Mouse (Mus musculus): ENCODE measurements around the gene Slc6a2. TPM values are rescaled to one million over a fixed set of nuclear protein-coding genes. Genes with fewer than 3 reads are reported as not detected.

The Slc6a2 gene
- total and polyA plus RNA-seq, 2 experiments from 2014 or later, result not detected

- Histone ChIP-seq H3K27me3 (ENCODE audit: control insufficient read depth, insufficient read depth, low read length) (0 out of 2 replicates have a peak, but pooled peaks cover 7% of the 10 kb centered on the region), H3K36me3 (replicated peaks; ENCODE audit: control insufficient read depth, insufficient read depth, low read length) (no peaks in the 10 kb centered on the region), H3K4me2 (ENCODE audit: low read depth, low read length) (no peak overlapping the region), H3K9ac (replicated peaks; ENCODE audit: low read depth, low read length) (no peak overlapping the region), H3K27ac (ENCODE audit: low read depth) (no peak overlapping the region), H3K9me3 (replicated peaks; ENCODE audit: control insufficient read depth, low read length) (no peaks in the 10 kb centered on the region), H3K4me1 (ENCODE audit: control insufficient read depth, insufficient read depth) (no peaks in the 10 kb centered on the region), H3K4me3 (ENCODE audit: low read depth, low read length) (no peak overlapping the region)
- ATAC-seq (ENCODE audit: insufficient read depth, low read depth), result peak; percentile 33; the same call in 1 of the 2 replicates
- 23% methylated on average over 5 of the region's 5 CpGs for WGBS
- DNase-seq (ENCODE audit: low spot score), result peak; percentile 47
- TF ChIP-seq CTCF (IDR thresholded peaks at IDR 0.05; ENCODE audit: low read depth) (peak; percentile 88), EP300 (IDR thresholded peaks at IDR 0.05; ENCODE audit: low read depth) (no peak)
These were observed 37.0 kb downstream of the Slc6a2 start for GRCm38 (mm10) chr8:92996840-92997239.

GRCm38 (mm10) chr8:92998600-92998999 is 38.7 kb downstream of the Slc6a2 start:
- H3K4me1 ChIP-seq (ENCODE audit: control insufficient read depth, insufficient read depth), result no peaks in the 10 kb centered on the region
- WGBS, result 33% methylated on average over 2 of the region's 2 CpGs
- H3K27ac ChIP-seq (ENCODE audit: low read depth), result no peak overlapping the region
- ATAC-seq (ENCODE audit: insufficient read depth, low read depth), result peak; percentile 30
- no peak overlapping the region for H3K9ac ChIP-seq (replicated peaks; ENCODE audit: low read depth, low read length)
- no peak overlapping the region for H3K4me2 ChIP-seq (ENCODE audit: low read depth, low read length)
- TF ChIP-seq CTCF (IDR thresholded peaks at IDR 0.05; ENCODE audit: low read depth) (peak; percentile 84), EP300 (IDR thresholded peaks at IDR 0.05; ENCODE audit: low read depth) (no peak)
- no peak overlapping the region for H3K4me3 ChIP-seq (ENCODE audit: low read depth, low read length)
- peak; percentile 58 for DNase-seq (ENCODE audit: low spot score)
- H3K9me3 ChIP-seq (replicated peaks; ENCODE audit: control insufficient read depth, low read length), result no peaks in the 10 kb centered on the region
- H3K27me3 ChIP-seq (ENCODE audit: control insufficient read depth, insufficient read depth, low read length), result 0 out of 2 replicates have a peak, but pooled peaks cover 7% of the 10 kb centered on the region
- no peaks in the 10 kb centered on the region for H3K36me3 ChIP-seq (replicated peaks; ENCODE audit: control insufficient read depth, insufficient read depth, low read length)

- Histone ChIP-seq H3K4me1 (ENCODE audit: control insufficient read depth, insufficient read depth) (peaks cover 3% of the 10 kb centered on the region; the same call in 1 of the 2 replicates), H3K9me3 (replicated peaks; ENCODE audit: control insufficient read depth, low read length) (no peaks in the 10 kb centered on the region), H3K9ac (replicated peaks; ENCODE audit: low read depth, low read length) (no peak overlapping the region), H3K27me3 (ENCODE audit: control insufficient read depth, insufficient read depth, low read length) (0 out of 2 replicates have a peak, but pooled peaks cover 3% of the 10 kb centered on the region), H3K4me3 (ENCODE audit: low read depth, low read length) (no peak overlapping the region), H3K4me2 (ENCODE audit: low read depth, low read length) (no peak overlapping the region), H3K36me3 (replicated peaks; ENCODE audit: control insufficient read depth, insufficient read depth, low read length) (no peaks in the 10 kb centered on the region), H3K27ac (ENCODE audit: low read depth) (no peak overlapping the region)
- TF ChIP-seq EP300 (IDR thresholded peaks at IDR 0.05; ENCODE audit: low read depth), result no peak
- peak; percentile 66 for TF ChIP-seq CTCF (IDR thresholded peaks at IDR 0.05; ENCODE audit: low read depth)
- DNase-seq (ENCODE audit: low spot score) (peak; percentile 18), ATAC-seq (ENCODE audit: insufficient read depth, low read depth) (no peak)
- WGBS, result 20% methylated on average over 5 of the region's 5 CpGs
These were observed 50.4 kb downstream of the Slc6a2 start for GRCm38 (mm10) chr8:93010286-93010685.

GRCm38 (mm10) chr8:93011439-93011838 is 51.6 kb downstream of the Slc6a2 start:
- TF ChIP-seq EP300 (IDR thresholded peaks at IDR 0.05; ENCODE audit: low read depth), result no peak
- peak; percentile 97 for TF ChIP-seq CTCF (IDR thresholded peaks at IDR 0.05; ENCODE audit: low read depth)
- Histone ChIP-seq H3K9me3 (replicated peaks; ENCODE audit: control insufficient read depth, low read length) (no peaks in the 10 kb centered on the region), H3K9ac (replicated peaks; ENCODE audit: low read depth, low read length) (no peak overlapping the region), H3K27ac (ENCODE audit: low read depth) (no peak overlapping the region), H3K4me2 (ENCODE audit: low read depth, low read length) (no peak overlapping the region), H3K4me1 (ENCODE audit: control insufficient read depth, insufficient read depth) (peaks cover 3% of the 10 kb centered on the region; the same call in 1 of the 2 replicates), H3K27me3 (ENCODE audit: control insufficient read depth, insufficient read depth, low read length) (0 out of 2 replicates have a peak, but pooled peaks cover 3% of the 10 kb centered on the region), H3K4me3 (ENCODE audit: low read depth, low read length) (no peak overlapping the region), H3K36me3 (replicated peaks; ENCODE audit: control insufficient read depth, insufficient read depth, low read length) (no peaks in the 10 kb centered on the region)
- 4% methylated on average over 9 of the region's 9 CpGs for WGBS
- DNase-seq (ENCODE audit: low spot score) (peak; percentile 41), ATAC-seq (ENCODE audit: insufficient read depth, low read depth) (peak; percentile 69)

GRCm38 (mm10) chr8:93012226-93012625 is 52.3 kb downstream of the Slc6a2 start:
- no peaks in the 10 kb centered on the region for H3K9me3 ChIP-seq (replicated peaks; ENCODE audit: control insufficient read depth, low read length)
- DNase-seq (ENCODE audit: low spot score) (no peak), ATAC-seq (ENCODE audit: insufficient read depth, low read depth) (no peak)
- 0 out of 2 replicates have a peak, but pooled peaks cover 3% of the 10 kb centered on the region for H3K27me3 ChIP-seq (ENCODE audit: control insufficient read depth, insufficient read depth, low read length)
- no peak overlapping the region for H3K9ac ChIP-seq (replicated peaks; ENCODE audit: low read depth, low read length)
- no peak overlapping the region for H3K4me3 ChIP-seq (ENCODE audit: low read depth, low read length)
- TF ChIP-seq CTCF (IDR thresholded peaks at IDR 0.05; ENCODE audit: low read depth), result peak; percentile 11; the same call in 1 of the 2 replicates
- TF ChIP-seq EP300 (IDR thresholded peaks at IDR 0.05; ENCODE audit: low read depth), result no peak
- H3K4me1 ChIP-seq (ENCODE audit: control insufficient read depth, insufficient read depth), result peaks cover 3% of the 10 kb centered on the region; the same call in 1 of the 2 replicates
- WGBS, result 75% methylated on average over 6 of the region's 6 CpGs
- H3K36me3 ChIP-seq (replicated peaks; ENCODE audit: control insufficient read depth, insufficient read depth, low read length), result no peaks in the 10 kb centered on the region
- no peak overlapping the region for H3K4me2 ChIP-seq (ENCODE audit: low read depth, low read length)
- no peak overlapping the region for H3K27ac ChIP-seq (ENCODE audit: low read depth)

GRCm38 (mm10) chr8:93014300-93014699 is 54.4 kb downstream of the Slc6a2 start:
- peaks cover 3% of the 10 kb centered on the region; the same call in 1 of the 2 replicates for H3K4me1 ChIP-seq (ENCODE audit: control insufficient read depth, insufficient read depth)
- no peaks in the 10 kb centered on the region for H3K36me3 ChIP-seq (replicated peaks; ENCODE audit: control insufficient read depth, insufficient read depth, low read length)
- DNase-seq (ENCODE audit: low spot score) (no peak), ATAC-seq (ENCODE audit: insufficient read depth, low read depth) (no peak)
- H3K27ac ChIP-seq (ENCODE audit: low read depth), result no peak overlapping the region
- no peak for TF ChIP-seq EP300 (IDR thresholded peaks at IDR 0.05; ENCODE audit: low read depth)
- TF ChIP-seq CTCF (IDR thresholded peaks at IDR 0.05; ENCODE audit: low read depth), result no peak
- H3K9me3 ChIP-seq (replicated peaks; ENCODE audit: control insufficient read depth, low read length), result no peaks in the 10 kb centered on the region
- H3K4me3 ChIP-seq (ENCODE audit: low read depth, low read length), result no peak overlapping the region
- 25% methylated on average over 4 of the region's 4 CpGs for WGBS
- no peak overlapping the region for H3K4me2 ChIP-seq (ENCODE audit: low read depth, low read length)
- H3K27me3 ChIP-seq (ENCODE audit: control insufficient read depth, insufficient read depth, low read length), result no peaks in the 10 kb centered on the region
- H3K9ac ChIP-seq (replicated peaks; ENCODE audit: low read depth, low read length), result no peak overlapping the region

All from heart, postnatal 0 days (tissue).